Mouse (Mus musculus): ENCODE measurements around the gene Nfkbid.

GRCm38 (mm10) chr7:30399671-30400070, 21.9 kb upstream of the Nfkbid start:
- TF ChIP-seq CTCF (IDR thresholded peaks at IDR 0.05; ENCODE audit: insufficient read depth, low read depth, low read length) (no peak), POLR2A (IDR thresholded peaks at IDR 0.05; ENCODE audit: insufficient read depth, low read depth, low read length) (no peak)

Measured in olfactory bulb, adult 2 months (tissue).